Mouse (Mus musculus) activated CD4-positive, CD25-positive, alpha-beta regulatory T cell, adult 4 months (primary cell): ENCODE data around the gene Pnmt. TPM values are rescaled to one million over a fixed set of nuclear protein-coding genes. Genes with fewer than 3 reads are reported as not detected.

Experiments
- ATAC-seq: one replicate; pipeline ENCODE4 v1.8.0; 2017
- polyA plus RNA-seq, 2 experiments: library from polyadenylated mRNA; unstranded; fragments of 100-300 nt; shearing (Covaris generic); gene quantifications; one replicate each; pipeline ENCODE4 v1.2.1; 2017

The Pnmt gene
- polyA plus RNA-seq, 2 experiments from 2014 or later, result not detected

DNA sequence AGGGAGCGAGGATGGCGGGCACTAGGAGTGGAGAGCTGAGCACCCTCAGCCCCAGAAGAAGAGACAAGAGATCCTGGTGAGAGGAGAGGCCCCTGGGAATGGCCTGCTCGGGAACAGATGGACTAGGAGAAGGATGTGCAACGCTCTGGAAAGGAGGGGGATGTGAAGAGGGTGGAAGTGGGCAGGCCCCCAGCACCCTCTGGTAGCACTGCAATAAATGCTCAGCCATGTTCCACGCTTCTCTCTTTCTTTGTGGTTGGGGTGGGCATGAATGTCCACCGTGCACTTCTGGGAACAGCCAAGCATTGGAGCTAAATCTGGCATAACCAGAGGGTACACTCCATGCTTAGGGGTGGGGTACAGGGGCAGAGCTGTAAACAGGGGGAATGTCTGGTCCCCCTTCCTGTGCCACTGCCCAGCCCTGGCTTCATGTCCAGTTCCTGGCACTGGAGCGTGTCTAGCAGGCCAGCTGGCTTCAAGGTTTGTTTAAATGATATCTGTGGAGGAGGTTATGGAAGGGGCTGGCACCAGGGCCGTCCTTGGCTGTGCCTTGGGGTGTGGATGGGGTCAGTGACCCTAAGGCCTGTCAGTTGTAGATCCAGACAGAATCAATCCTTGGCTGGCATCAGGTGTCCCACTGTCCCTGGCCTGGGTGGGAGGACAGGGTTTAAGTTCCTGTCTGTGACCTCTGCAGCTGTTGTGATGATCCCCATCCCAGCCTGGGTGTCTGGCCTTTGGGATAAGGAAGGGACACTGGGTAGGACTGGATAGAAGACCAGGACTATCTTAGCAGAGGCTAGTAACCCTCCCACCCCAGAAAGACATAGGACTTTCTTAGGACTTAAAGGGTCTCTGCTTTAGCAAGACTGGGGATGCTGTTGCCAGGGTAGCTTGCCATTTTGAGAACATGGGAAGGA lies 1.3 kb upstream of the Pnmt start:
- ATAC-seq, result no peak

- ATAC-seq, result no peak
These were observed 346 bp downstream of the Pnmt start for GRCm38 (mm10) chr11:98386596-98386995.

DNA sequence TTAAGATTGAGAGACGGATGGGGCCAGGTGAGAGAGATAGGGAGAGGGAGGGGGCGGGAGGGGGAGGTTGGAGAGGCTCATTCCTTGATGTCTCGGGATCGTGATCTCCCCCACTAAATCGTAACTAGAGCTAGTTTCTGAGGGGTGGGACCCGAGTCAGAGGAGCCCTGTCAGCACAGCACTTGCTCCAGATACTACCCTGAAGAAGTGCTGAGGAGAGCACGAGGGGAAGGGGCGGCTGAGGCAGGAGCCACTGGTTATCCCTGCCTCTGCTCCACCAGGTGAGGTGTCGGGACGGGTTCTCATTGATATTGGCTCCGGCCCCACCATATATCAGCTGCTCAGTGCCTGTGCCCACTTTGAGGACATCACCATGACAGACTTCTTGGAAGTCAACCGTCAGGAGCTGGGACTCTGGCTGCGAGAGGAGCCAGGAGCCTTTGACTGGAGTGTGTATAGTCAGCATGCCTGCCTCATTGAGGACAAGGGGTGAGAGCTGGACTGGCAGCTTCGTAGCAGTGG lies 867 bp downstream of the Pnmt start:
- no peak for ATAC-seq

GRCm38 (mm10) chr11:98388282-98388681 lies 2.0 kb downstream of the Pnmt start:
- no peak for ATAC-seq

- ATAC-seq, result no peak
These were observed 3.1 kb downstream of the Pnmt start for GRCm38 (mm10) chr11:98389221-98389780.

- ATAC-seq, result no peak
These were observed 3.9 kb downstream of the Pnmt start for GRCm38 (mm10) chr11:98390141-98390540.

GRCm38 (mm10) chr11:98392034-98392433 lies 5.8 kb downstream of the Pnmt start:
- no peak for ATAC-seq

DNA sequence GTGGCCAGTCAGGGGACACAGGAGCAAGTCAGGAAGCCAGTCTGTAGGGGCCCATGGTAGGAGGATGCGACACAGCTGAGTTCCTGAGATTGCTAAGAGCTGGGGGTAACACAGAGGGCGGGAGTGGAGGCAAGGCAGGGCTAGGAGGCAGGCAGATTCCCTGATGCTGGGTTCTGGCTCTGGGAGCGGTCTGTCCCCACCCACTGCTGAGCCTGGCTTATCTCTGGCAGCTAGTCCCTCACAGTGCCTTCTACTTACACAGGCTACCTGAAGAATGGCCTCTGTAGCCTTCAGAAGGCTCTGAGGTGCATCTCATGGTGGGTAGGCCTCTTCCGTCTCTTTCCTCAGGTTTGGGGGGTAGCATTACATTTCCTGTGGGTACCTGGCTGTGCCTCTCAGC lies 6.4 kb downstream of the Pnmt start:
- no peak for ATAC-seq

DNA sequence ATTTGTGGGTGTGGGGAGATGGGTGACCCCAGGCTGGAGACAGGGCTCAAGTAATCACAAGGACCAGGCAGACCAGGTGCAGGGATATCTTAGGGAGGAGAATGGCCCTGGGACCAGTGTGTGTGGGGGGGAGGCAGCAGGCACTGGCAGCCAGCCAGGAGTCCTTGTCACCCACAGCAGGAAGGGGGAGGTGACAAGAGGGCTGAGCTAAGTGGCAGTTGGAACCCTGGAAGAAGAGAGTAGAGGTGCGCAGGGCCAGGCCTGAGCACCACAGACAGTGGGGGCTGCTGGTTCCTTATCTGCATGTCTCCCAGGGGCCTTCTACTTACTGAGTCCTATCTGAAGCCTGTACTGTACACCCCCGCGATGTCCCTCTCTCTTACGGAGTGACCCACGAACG lies 7.1 kb downstream of the Pnmt start:
- no peak for ATAC-seq

DNA sequence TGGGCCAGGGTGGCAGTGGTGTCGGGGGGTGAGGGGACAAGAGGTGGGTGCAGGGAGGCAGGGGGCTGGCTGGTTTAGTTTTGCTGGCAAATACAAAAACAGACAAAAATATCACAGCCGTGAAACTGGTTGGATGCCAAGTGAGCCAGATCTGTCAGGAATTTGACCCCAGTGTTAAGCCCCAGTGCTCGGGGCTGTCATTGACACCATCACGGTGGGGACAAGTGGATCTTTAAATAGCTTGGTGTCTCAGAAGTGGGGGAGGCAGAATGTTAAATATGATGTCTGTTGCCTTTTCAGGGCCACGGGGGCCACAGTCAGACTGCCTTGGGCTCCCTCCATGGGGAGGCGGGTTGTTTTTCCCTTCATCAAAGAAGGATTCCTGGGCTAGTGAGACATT lies 8.1 kb downstream of the Pnmt start:
- ATAC-seq, result no peak

DNA sequence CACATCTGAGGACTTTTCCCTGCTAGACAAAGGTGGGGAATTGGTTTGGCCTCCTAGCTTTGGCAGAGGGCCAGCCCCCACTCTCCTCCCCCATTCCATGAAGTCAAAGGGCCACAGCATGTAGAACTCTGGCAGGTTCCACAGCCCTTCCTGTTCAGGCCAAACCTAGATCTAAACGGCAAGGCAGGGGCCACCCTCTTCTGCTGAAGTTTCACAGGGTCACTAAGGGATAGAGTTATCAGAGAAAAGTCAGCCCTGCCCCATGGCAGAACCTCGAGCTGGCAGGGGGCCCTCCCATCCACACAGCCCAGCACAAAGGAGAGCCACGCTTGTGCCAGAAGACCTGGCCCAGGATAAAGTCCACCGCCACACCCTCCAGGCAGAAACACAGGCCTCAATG lies 8.8 kb downstream of the Pnmt start:
- ATAC-seq, result no peak

DNA sequence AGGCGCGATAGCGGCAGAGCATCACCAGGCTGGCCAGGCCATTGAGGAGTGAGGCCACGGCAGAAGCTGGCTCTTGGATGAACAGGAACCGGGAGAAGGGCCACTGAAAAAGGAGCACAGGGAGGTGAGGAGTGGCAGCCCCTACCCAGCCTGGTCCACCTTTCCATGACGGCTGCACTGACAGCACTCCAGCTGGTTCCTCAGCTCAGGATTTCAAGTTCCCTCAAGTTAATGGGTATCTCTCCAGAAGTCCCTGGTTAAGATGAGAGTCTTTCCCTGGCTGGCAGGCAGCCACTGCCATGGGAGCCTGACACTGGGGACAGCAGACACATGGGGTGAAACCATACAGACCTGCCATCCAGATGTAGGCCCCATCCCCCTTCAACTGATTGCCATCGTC lies 11.7 kb downstream of the Pnmt start:
- no peak for ATAC-seq

DNA sequence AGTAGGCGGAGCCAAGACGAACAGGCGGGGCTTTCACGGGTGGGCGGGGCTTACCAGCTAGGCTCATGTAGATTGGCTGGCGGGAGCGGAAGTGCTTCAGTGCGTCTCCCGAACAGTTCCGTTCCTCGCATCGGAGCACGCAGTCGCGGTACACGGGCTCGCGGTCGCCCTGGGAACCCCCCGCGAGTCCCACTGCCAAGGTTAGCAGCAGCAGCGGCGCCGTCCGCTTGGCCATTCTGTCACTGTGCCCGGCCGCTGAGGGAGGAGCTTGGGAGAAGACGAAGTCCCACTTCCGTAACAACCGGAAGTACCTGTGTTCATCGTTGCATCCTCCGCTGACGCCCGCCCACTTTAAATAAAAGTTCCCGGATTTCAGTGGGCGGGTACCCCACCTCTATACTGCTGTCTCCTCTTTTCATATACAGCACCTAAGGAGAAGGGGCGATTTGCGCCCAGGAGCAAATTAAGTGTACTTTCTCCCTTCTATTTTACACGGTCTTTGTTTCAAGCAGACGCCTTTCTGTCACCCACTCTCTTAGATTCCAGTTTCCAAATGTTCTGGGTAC lies 14.0 kb downstream of the Pnmt start, which contains the start of gene Pgap3:
Pgap3 (minus strand) TSS at position 330 of the 566 bp plus-strand sequence.
- ATAC-seq, result peak; percentile 93

GRCm38 (mm10) chr11:98400816-98401215 lies 14.6 kb downstream of the Pnmt start:
- ATAC-seq, result no peak

DNA sequence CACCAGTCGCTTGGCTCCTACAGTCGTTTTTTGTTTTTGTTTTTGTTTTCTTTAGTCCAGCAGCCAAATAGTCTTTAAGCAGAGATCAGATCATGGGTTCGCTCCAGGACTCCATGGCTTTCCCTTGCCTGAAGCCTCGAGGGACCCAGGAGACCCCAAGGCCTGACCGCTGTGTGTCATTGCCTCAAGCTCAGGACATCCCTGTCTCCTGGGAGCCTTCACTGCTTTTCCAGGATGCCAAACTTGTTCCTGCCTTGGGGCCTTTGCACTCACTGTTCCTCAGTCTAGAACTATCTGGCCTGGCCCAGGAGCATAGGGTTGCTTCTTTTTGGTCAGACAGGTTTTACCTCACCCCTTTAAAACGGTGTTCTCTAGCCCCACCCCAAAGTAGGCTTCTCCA lies 20.4 kb downstream of the Pnmt start:
- no peak for ATAC-seq

DNA sequence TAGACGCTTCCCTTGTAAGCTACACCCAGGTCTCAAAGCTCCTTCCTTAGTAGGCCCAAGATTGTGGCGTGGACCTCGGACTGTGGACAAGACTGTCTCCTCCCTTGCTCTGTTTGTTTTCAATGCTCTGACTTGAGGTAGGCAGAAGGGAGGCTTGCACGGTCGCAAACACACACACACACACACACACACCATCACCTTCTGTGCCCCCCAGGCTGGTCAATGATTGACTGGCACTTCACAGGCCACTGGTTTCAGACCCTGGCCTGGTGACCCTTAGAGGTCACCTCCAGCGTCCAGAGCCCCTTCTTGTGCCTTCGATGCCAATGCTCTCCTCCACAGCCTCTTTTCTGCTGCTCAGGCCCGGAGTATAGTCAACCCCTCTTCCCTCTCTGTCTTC lies 22.6 kb downstream of the Pnmt start:
- ATAC-seq, result no peak

DNA sequence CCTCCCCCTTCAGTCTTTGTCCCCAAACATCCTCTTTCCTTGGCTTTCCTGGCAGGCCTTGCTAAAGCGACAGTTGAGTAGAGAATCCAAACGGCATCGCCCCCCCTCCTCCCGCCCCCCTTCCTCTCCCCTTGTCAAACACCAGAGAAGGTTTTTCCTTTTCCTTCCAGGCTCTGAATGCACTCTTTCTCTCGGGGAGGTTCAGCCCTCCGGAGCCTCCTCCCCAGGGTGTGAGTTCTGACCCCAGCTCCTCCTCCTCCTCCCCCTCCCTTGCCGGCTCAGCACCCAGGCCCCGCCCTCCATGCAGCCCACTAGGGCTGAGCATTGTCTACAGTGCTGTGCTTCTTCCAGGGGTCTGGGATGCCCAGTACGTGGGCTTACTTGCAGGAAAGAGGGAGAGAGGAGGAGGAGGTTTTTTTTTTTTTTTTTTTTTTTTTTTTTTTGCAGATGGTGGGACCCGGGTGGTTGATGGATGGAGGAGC lies 23.1 kb downstream of the Pnmt start:
- ATAC-seq, result no peak

- no peak for ATAC-seq
These were observed 26.1 kb downstream of the Pnmt start, which contains the start of gene Erbb2 for GRCm38 (mm10) chr11:98412273-98412796. Gene Erbb2, plus strand, starts transcription at chr11:98412470.

GRCm38 (mm10) chr11:98412797-98413301 lies 26.6 kb downstream of the Pnmt start:
- no peak for ATAC-seq

DNA sequence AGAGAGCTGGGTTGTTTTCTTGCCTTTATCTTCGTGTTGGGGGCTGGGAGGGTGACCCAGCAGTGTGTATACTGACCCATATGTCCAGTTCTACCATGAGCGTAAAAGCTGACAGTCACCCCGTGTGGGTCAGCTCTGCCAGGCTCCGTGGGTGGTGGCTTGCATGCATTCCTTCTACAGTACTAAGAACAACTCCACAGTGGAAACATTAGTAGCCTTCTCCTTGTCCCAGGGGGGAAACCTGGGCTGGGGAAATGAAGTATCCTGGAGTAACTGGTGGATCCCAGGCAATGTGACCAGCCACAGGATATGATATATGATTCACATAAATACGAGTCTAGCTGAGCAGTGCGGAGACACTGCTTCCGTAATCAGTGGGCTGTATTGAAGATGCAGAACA lies 27.5 kb downstream of the Pnmt start:
- ATAC-seq, result no peak

GRCm38 (mm10) chr11:98414162-98414561 lies 27.9 kb downstream of the Pnmt start:
- ATAC-seq, result no peak

DNA sequence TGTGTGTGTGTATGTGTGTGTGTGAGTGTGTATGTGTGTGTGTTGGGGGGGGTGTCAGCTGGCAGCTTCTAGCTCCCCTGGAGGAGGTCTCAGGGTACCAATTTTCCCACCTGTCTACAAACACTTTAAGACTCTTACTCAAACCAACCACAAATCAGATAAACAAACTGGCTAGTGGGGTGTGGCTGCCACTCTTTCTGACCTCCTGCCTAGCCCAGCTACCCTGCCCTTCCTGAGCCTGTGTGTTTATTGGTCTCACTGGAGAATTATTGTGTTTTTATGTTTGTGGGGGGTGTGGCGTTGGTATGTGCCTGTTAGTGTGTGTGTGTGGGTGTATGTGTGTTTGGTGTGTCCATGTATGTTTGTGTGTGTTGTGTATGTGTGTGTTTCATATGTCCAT lies 30.8 kb downstream of the Pnmt start:
- no peak for ATAC-seq

DNA sequence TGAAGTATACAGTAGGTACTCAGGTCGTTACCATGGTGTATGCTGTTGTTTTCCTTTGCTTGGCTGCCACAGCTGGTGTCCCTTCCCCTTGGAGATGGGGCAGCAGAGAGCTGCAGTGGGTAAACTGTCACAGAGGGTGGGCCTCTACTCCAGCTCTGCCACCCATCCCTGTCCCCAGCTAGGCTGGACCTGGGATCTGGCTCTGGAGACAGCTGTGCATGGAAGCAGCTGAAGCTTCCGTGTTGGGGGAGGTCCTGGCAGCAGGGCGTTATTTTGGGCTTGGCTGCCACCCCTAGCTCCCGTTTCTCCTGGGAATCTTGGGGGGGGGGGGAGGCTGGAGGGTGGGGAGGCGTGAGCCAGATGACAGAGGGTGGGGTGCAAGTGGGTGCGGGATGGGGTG lies 32.0 kb downstream of the Pnmt start:
- ATAC-seq, result no peak
